Mouse (Mus musculus) left cerebral cortex, postnatal 10 days (tissue): ENCODE results near the gene Wdr25. TPM values are rescaled to one million over a fixed set of nuclear protein-coding genes. Genes with fewer than 3 reads are reported as not detected.
A peak's percentile ranks its signal among the peaks of the same experiment; 100 is the strongest.
"Not testable (repeated sequence)": the region's sequence is repeated elsewhere in the genome, so short reads cannot be mapped to it uniquely, and the experiment has no call there.

ENCODE experiments used
- DNase-seq, 2 experiments: peaks; one replicate each; pipeline ENCODE4 v3.0.0; 2021 to 2022; ENCODE audit warnings: low spot score in 2 of 2, mixed read lengths in 1 of 2; ENCODE audit errors: extremely low spot score in 1 of 2
- intact Hi-C: fragments of 180-260 bp; cut with DNase I; formaldehyde crosslinking; loops from one replicate; pipeline ENCODE4 v1.15.1; 2025
- total RNA-seq, 2 experiments: library from RNA; stranded (reverse); gene quantifications; 2 replicates each; pipeline ENCODE4 v1.2.3; 2021

The Wdr25 gene
- 1 to 10 TPM; 5.8 to 6.1 TPM for total RNA-seq

DNA sequence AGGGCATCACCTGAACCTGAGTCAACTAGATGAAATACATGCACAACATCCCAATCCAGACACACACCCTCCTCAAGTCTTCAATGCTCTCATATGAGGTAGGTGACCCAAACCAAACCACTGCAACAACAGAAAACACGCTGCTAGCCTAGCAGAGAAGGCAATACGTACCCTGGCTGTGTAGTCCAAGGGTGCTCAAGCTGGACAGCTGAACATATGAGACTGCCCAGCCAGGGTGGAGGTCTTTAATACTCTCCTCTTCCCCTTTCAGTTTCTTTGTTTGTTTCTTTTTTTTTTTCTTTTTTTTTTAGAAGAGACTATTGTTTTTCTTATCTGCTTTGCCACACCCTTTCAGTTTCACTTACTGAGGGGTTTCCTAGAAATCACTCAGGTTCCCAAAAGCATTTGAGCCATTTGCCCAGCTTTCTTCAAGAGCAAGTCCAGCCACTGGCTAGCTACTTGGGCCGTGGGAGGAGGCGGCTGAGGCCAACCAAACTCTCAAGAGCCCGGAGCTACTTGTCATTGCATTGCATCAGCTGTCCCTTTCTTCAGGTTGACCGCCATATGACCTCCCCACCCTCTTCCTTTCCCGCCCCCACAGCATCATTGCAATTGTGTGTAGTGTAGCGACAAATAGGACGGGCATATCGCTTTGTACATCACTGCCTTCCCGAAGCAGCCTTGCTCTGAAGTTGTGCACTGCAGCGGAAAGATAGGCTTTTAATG, at the start of gene Wdr25:
Gene Wdr25, plus strand, starts transcription at position 643 of the 726 bp plus-strand sequence.
- intact Hi-C loops, result no loop called here

DNA sequence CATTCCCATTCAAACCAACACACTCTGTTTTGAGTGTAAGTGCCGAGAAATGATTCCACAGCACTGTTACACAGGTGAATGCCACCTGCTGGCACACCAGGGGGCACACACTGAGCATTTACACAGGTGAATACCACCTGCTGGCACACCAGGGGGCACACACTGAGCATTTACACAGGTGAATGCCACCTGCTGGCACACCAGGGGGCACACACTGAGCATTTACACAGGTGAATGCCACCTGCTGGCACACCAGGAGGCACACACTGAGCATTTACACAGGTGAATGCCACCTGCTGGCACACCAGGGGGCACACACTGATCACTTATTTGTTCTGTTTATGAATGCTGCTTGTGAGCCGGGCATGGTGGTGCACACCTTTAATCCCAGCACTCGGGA, 45.4 kb upstream of the Wdr25 start:
- intact Hi-C loops, result not testable (repeated sequence)

More for the DNA sequence above, at the start of gene Wdr25:
- no peak for DNase-seq

DNA sequence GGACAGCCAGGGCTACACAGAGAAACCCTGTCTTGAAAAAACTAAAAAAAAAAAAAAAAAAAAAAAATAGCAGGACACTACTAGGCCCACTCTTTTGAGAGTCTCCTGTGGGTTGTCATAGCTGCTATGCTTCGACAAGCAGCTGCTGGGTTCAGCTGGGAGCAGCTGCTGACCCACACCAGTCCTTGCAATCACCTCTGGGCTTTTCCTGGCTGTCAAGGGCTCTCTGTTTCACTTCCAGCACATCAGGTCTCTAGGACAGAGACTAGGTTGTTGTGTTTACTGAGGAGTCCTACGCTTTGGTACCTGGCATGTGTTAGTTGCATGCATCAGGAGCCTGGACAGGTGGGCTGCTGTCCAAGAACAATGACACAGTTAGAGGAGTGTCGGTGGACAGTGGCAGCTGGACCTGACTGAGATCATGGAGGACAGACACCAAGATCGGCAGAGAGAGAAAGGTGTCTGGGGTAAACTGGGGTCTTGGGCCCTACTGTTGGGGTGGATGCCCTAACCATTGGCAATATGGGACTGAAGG, 43.9 kb upstream of the Wdr25 start:
- DNase-seq, result no peak
- intact Hi-C loops, result no loop called here

More for the DNA sequence above, 45.4 kb upstream of the Wdr25 start:
- DNase-seq, result not testable (repeated sequence)

DNA sequence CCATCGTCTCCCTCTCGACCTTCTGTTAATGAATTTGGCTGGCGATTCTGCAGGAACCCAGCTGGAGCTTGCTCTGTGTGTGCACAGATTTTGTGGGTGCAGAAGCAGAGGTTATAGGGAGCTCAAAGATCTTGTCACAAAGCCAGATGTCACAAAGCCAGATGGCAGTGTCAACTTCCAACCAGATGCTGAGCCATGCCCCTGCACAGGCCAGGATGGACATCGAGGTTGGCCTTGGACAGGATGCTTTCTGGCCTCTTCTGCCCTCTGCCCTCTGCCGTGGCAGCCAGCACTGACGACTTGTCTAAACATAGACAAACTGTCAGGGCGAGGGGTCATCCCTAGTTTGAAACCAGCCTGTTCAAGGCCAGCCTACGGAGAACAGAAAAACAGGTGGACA, 43.3 kb upstream of the Wdr25 start:
- intact Hi-C loops, result no loop called here
- DNase-seq, result peak in 1 of 2 experiments; percentile 24

DNA sequence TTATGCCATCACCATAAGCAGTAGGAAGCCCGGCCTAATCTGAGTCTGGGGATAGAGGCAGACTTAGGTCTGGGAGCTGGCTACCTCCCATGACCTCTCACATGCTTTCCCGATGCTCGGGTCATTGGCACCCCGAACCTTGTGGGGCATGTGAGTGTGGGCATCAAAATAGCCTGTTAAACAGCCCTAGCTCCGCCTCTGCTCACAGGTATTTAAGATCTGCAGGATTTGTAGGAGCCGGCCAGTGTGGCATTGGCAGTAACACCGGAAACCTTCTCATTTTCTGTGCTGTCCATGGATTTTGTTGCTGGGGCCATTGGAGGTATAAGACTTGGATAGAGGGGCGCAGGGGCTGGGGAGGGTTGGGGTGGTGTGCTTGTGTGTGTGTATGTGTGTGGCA, 42.5 kb upstream of the Wdr25 start:
- DNase-seq, result no peak
- intact Hi-C loops, result no loop called here

DNA sequence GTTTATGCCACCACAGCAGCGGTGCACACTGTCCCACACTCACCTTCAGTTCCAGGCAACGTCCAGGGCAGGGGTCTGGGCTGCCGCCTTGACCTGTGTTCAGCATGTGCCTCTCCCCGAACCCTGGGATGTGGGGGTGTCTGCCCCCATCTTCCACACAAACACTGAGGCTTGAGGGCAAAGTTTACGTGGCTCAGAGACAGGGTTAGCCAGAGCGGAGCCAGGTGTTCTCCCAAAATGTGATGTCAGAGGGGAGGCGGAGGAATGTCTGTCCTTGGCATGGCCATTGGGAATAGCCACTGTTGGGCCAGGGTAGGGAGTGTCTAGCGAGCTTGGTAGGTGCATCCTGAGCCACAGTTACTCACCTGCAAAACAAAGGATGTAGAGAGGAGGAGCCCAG, 40.6 kb upstream of the Wdr25 start:
- peak in 1 of 2 experiments; percentile 20 for DNase-seq
- intact Hi-C loops, result no loop called here

DNA sequence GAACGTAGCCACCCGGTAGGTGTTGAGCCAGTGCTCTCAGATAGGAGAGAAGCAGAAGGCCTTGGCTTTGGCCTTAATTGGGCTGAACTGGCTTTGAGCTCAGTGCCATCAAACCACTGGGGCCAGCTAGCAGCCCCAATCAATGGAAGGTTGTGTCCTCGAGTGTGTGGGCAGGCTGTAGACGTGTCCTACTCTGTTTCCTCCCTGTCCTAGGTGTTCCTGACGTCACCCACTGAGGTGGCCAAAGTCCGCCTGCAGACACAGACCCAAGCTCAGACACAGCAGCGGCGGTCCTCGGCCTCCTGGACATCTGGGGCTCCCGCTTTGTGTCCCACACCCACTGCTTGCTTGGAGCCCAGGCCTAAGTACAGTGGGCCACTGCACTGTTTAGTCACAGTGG, 38.4 kb upstream of the Wdr25 start:
- intact Hi-C loops, result no loop called here
- no peak for DNase-seq

DNA sequence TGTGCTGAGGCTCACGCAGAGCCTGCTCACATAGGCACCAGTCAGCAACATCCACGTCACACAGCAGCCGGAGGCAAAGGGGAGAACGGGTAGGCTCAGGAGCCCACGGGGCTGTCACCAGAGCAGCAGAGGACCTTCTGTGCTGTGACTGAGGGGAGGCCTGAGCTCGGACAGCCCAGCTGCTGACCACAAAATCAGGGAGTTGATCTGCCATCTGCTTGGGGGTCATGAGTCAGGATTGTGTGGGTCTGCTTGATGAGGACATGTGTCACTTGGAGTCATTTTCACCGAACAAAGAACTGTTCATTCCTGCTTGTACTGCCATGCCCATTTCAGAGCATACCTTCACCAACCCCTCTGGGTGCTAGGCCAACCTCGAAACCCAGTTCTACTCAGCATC, 37.2 kb upstream of the Wdr25 start:
- no peak for DNase-seq
- intact Hi-C loops, result no loop called here

DNA sequence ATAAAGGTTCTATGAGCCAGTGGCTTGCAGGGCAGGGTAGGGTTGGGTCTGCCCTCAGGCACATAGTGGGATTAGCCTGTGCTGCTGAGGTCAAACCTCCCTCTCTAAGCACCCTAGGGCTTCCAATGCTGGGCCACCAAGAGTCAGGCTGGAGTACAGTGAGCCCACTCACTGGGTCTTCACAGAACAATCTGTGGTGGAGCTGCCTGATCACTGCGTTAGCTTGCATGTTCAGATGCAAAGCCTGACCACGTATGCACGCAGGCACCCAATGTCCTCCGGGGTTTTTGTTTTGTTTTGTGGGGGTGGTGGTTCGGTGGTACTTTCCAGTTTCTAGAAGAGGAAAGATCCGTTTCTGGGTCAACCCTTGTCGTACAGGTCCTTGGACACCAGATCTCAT, 36.3 kb upstream of the Wdr25 start:
- no peak for DNase-seq
- intact Hi-C loops, result no loop called here

DNA sequence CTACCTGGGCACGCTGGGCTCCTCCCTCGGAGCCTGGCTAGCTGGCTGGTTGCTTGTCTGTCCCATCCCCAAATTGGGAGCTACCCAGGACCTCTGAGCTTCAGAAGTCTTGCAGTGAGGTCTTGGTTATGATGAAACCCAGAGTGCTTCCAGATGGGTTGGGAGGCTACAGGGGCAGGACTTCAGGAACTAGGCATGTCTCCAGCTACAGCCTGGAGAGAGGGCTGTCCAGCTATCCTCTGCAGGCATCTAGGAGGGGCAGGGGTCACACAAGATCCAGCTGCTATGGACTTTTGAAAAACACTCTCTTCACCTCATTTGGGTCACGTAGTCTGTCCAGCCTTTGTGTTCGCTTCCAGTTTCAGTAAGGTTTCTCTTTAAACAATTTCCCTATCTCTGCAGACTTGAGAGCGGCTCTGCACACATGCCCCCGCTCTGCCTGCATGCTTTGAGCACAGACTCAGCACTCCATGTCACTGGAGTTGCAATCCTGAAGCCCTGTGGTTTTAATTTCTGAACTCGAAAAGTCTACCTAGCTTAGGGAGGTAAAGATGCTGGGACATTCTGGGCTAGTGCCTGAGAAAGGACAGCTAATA, 35.7 kb upstream of the Wdr25 start:
- intact Hi-C loops, result no loop called here
- no peak for DNase-seq

DNA sequence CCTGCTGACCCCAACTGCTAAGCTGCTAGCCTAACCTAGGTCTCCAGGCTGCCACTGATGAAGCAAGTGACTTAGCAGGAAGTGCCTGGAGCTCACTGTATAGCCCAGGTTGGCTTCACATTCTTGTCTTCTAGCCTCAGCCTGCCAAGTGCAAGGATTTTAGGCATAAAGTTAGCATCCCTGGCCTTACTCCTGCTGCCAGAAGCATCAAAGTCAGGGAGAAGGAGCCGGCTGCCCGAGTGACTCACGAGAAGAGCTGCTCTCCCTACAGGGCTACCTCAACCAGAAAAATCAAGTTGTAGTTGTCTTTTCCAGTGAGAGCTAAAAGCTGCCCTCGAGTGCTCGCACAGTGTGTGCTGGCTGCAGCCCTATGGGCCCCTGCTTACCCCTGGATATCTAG, 34.9 kb upstream of the Wdr25 start:
- no peak for DNase-seq
- intact Hi-C loops, result no loop called here

DNA sequence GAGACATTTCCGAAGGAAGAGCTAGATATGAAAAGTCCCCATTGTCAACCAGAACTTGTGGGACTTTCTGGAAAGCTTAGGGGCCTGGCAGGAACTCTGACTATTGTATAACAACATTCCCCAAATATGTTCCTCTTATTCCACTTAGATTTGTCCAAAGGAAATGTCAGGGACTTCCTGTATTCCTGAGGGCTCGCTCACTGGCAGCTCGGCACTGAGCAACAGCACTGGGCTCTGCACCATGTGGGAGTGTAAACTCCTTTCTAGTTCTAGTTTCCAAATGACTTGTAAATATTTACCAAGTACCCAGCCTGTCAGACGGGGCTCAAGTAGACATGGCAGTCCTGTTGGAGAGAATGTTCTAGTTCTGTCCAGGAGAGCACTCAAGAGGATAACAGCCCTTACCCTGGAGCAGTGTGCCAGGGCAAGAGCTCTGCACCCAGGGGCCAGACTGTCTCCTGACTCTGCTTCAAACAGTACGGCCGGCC, 28.4 kb upstream of the Wdr25 start:
- DNase-seq, result no peak
- intact Hi-C loops, result no loop called here

DNA sequence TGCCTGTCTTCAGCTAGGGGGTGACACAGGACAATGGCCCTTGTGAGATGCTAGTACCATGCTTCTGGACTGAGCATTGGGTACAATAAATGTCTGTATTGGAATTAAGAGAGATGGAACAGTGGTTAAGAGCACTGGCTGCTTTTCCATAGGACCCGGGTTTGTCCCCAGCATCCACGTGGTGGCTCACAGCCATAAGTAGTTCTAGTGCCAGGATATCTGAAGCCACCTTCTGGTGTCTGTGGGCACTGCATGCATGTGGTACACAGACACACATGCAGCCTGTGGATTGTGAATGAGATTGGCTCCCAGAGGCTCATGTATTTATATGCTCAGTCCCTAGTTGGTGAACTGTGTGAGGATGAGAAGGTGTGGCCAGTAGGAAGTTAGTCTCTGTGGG, 23.9 kb upstream of the Wdr25 start:
- intact Hi-C loops, result no loop called here
- no peak for DNase-seq

DNA sequence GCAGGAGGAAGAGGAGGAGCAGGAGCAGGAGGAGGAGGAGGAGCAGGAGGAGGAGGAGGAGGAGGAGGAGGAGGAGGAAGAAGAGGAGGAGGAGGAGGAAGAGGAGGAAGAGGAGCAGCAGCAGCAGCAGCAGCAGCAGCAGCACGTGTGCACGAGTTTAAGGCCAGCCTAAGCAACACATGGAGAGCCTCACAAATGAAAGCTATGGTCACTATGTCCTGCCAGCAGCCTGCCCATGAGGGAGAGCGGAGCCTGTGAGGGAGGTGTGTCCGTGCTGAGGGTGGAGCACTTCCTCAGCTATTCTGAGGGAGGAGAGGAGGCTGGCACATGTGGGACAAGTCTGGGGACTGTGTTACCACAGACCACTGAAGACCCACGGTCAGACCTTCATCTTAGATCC, 20.3 kb upstream of the Wdr25 start:
- intact Hi-C loops, result no loop called here

DNA sequence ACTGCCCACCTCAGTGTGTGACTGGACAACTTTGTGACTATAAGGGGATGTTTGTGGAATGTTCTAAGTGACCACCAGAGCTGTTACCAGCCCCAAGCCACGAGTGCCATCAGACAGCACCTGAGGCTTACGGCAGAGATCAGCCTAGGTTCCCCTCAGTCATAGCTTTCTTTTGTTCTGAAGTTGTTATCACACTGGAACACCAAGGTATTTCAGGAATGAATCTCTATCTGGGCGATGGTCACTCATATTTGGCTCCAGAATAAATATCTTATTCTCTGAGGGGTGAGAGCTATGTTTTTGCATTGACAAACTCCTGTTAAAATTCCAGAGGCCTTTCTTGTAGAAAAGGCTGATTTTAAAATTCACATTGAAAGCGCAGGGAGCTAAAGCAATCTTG, 14.3 kb upstream of the Wdr25 start:
- DNase-seq, result no peak
- intact Hi-C loops, result no loop called here

More for the DNA sequence above, 20.3 kb upstream of the Wdr25 start:
- DNase-seq, result no peak

DNA sequence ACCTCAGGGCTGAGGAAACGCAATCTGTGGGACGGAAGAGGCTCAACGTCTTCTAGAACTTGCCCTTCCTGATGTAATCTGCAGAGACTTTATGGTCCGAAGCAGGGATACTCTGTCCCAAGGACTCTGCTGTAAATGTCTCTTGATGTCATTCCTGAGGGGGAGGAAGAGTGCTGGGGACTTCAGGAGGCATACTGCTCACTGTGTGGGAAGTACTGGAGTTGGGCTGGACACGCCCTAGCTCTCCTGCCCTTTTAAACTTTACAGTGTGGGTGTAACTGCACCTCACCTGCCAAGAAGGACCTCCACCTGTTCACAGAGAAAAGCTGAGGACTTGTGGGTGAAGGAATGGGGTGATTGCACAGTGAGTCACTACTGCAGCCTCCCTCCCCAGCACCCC, 12.8 kb upstream of the Wdr25 start:
- DNase-seq, result no peak
- intact Hi-C loops, result no loop called here

DNA sequence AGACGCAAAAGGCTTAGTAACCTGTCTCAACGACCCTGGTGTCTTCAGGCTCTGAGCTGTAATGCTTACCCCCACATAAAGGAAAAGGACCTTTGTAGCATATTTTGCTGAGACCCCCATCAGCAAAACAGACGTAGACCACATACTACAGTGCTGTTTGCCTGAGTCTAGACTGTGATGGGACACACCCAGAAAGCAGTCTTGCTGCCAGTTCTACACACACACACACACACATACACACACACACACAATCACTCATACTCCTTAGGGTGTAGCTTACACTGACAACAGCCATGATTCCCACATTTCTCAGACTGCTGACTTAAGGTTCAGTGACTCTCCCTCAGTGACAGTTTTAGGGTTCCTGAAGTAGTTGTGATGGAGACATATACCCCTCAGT, 12.2 kb upstream of the Wdr25 start:
- intact Hi-C loops, result no loop called here
- DNase-seq, result no peak

DNA sequence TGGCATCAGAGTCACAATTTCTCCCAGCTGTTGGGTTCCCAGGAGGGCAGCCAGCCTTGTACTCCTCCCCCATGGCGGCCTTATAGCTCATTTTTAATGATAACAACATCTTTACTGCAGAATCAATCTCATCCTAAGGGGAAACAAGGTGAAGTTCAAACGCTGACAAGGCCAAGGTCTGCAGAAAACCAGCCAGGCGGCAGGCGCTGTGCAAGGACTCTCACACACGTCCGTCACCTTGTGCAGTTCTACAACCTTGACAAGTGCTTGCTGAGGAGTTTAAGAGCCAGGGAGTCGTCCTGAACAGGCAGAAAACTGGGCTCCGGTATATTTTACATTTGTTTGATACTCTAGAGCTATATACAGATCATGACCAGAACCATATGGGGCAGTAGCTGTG, 10.7 kb upstream of the Wdr25 start:
- intact Hi-C loops, result no loop called here
- DNase-seq, result no peak

DNA sequence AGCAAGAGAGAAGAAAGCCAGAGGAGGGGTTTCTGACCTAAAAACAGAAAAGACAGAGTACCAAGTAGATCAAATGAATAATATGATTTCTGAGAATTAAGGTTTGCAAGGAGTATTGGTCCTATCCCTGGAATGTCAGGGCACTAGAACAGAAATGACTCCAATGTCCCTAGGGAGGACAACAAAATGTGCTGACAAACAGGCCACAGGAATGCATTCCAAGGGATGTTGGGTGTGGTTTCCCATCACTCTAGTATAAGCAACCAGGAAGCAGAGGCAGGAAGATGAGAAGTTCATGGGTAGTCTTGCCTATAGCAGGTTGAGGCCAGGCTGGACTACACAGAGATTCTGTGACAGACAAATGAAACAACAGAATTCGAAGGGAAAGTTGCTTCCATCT, 7.5 kb upstream of the Wdr25 start:
- no peak for DNase-seq
- intact Hi-C loops, result no loop called here

DNA sequence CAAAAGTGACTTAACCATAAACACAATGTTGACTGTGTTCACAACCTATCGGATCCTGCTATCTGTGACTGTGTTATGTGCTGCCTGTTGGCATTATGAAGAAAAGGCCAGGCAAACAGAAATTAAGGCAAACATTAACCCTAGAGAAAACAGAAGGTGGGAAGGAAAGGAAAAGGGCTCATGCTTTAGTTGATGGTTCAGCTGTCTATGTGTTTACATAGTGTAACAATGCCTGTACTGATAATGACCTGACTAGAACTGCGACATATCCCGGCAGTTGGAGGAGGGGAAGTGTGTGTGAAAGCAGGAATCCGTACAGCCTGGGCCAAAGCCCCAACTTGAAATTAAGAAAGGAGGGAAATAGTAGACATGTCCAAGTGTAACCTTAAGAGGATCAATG, 6.4 kb upstream of the Wdr25 start:
- DNase-seq, result no peak
- intact Hi-C loops, result no loop called here
